Mouse (Mus musculus) CH12.LX (cell line): ENCODE data around the gene Nhlrc4. TPM values are rescaled to one million over a fixed set of nuclear protein-coding genes. Genes with fewer than 3 reads are reported as not detected.

Experiments
- DNase-seq: peaks from one replicate; pipeline ENCODE4 v3.0.0-alpha.2; 2013; ENCODE audit errors: extremely low read depth
- H3K27ac ChIP-seq: 2 replicates; pipeline ENCODE4 v1.5.1; 2012; ENCODE audit warnings: low read depth, mild to moderate bottlenecking, control low read depth, moderate library complexity; ENCODE audit not compliant: insufficient read depth
- H3K27me3 ChIP-seq: replicated peaks from 2 replicates; pipeline ENCODE3; 2012; ENCODE audit warnings: inconsistent platforms
- H3K36me3 ChIP-seq, 2 experiments: replicated peaks in 1 of 2; 2 replicates each; pipeline versions ENCODE3 to v1.6.1; 2012; ENCODE audit warnings: inconsistent platforms in 1 of 2, low read length in 1 of 2, mild to moderate bottlenecking in 1 of 2, mixed read lengths in 1 of 2, moderate library complexity in 1 of 2; ENCODE audit not compliant: control insufficient read depth in 1 of 2, insufficient read depth in 1 of 2
- H3K4me1 ChIP-seq, 2 experiments: 2 replicates each; pipeline ENCODE4 v1.6.1; 2012; ENCODE audit warnings: inconsistent platforms in 1 of 2, moderate library complexity in 1 of 2; ENCODE audit not compliant: insufficient read depth in 2 of 2, control insufficient read depth in 1 of 2
- H3K4me2 ChIP-seq: 2 replicates; pipeline ENCODE4 v1.6.1; 2012; ENCODE audit warnings: low read depth, mild to moderate bottlenecking, control low read depth; ENCODE audit not compliant: poor library complexity, insufficient read depth, severe bottlenecking
- H3K4me3 ChIP-seq, 3 experiments: fragments of 150-350 bp in 1 of 3; sonication (generic) in 1 of 3; replicated peaks in 1 of 3; 2 replicates each; pipeline versions ENCODE3 to v1.5.1; 2011 to 2012; ENCODE audit warnings: low read depth in 2 of 3, low read length in 2 of 3, mild to moderate bottlenecking in 2 of 3, moderate library complexity in 2 of 3, control low read depth in 1 of 3, improper control_type of control experiment in 1 of 3, inconsistent platforms in 1 of 3, mixed read lengths in 1 of 3; ENCODE audit not compliant: poor library complexity in 1 of 3
- H3K79me2 ChIP-seq: replicated peaks from 2 replicates; pipeline ENCODE4 v1.6.1; 2012; ENCODE audit warnings: mild to moderate bottlenecking, moderate library complexity; ENCODE audit not compliant: control insufficient read depth, poor library complexity, insufficient read depth, severe bottlenecking; ENCODE audit errors: extremely low read depth
- H3K9ac ChIP-seq: 2 replicates; pipeline ENCODE4 v1.6.1; 2012; ENCODE audit warnings: low read depth, mild to moderate bottlenecking, control low read depth, moderate library complexity; ENCODE audit not compliant: insufficient read depth
- H3K9me3 ChIP-seq: replicated peaks from 2 replicates; pipeline ENCODE3; 2012; ENCODE audit warnings: low read length, inconsistent platforms, mixed read lengths
- CHD1 ChIP-seq: IDR thresholded peaks from 2 replicates; pipeline ENCODE4 v1.6.1; 2012; ENCODE audit warnings: low read depth, low read length, improper control_type of control experiment, inconsistent platforms
- CTCF ChIP-seq, 2 experiments: IDR thresholded peaks in 1 of 2; conservative IDR thresholded peaks in 1 of 2; 2 replicates each; pipeline ENCODE4 v1.5.1; 2011 to 2012; ENCODE audit warnings: low read depth in 2 of 2, low read length in 2 of 2, improper control_type of control experiment in 1 of 2, inconsistent platforms in 1 of 2, mild to moderate bottlenecking in 1 of 2, moderate library complexity in 1 of 2
- E2F4 ChIP-seq: IDR thresholded peaks from 2 replicates; pipeline ENCODE4 v1.6.1; 2011; ENCODE audit warnings: low read depth, low read length, improper control_type of control experiment; ENCODE audit not compliant: insufficient replicate concordance
- ELF1 ChIP-seq: IDR thresholded peaks from 2 replicates; pipeline ENCODE4 v1.6.1; 2014; ENCODE audit warnings: low read depth, mild to moderate bottlenecking, inconsistent platforms, low read length, improper control_type of control experiment
- EP300 ChIP-seq: IDR thresholded peaks from 2 replicates; pipeline ENCODE4 v1.6.1; 2011; ENCODE audit warnings: low read length, improper control_type of control experiment
- JUN ChIP-seq: IDR thresholded peaks from 2 replicates; pipeline ENCODE4 v1.6.1; 2011; ENCODE audit warnings: low read depth, mild to moderate bottlenecking, low read length, improper control_type of control experiment, moderate library complexity; ENCODE audit not compliant: insufficient read depth
- KAT2A ChIP-seq: IDR thresholded peaks from 2 replicates; pipeline ENCODE4 v1.6.1; 2012; ENCODE audit warnings: low read length, improper control_type of control experiment, inconsistent platforms; ENCODE audit not compliant: insufficient replicate concordance
- MAX ChIP-seq: IDR thresholded peaks from 2 replicates; pipeline ENCODE4 v1.6.1; 2011; ENCODE audit warnings: low read length, improper control_type of control experiment
- MAZ ChIP-seq: IDR thresholded peaks from 2 replicates; pipeline ENCODE4 v1.6.1; 2012; ENCODE audit warnings: low read depth, mild to moderate bottlenecking, inconsistent platforms, low read length, improper control_type of control experiment, moderate library complexity
- MXI1 ChIP-seq: IDR thresholded peaks from 2 replicates; pipeline ENCODE4 v1.6.1; 2011; ENCODE audit warnings: mild to moderate bottlenecking, low read depth, low read length, improper control_type of control experiment
- MYC ChIP-seq: IDR thresholded peaks from 2 replicates; pipeline ENCODE4 v1.6.1; 2011; ENCODE audit warnings: low read depth, mild to moderate bottlenecking, improper control_type of control experiment, low read length
- NELFE ChIP-seq: IDR thresholded peaks from 2 replicates; pipeline ENCODE4 v1.6.1; 2011; ENCODE audit warnings: low read depth, low read length, improper control_type of control experiment
- POLR2A ChIP-seq: IDR thresholded peaks from 2 replicates; pipeline ENCODE4 v1.6.1; 2011; ENCODE audit warnings: low read depth, mild to moderate bottlenecking, improper control_type of control experiment, low read length
- POLR2AphosphoS2 ChIP-seq: IDR thresholded peaks from 2 replicates; pipeline ENCODE4 v1.6.1; 2011; ENCODE audit warnings: low read depth, low read length, improper control_type of control experiment
- RAD21 ChIP-seq: IDR thresholded peaks from 2 replicates; pipeline ENCODE4 v1.6.1; 2011; ENCODE audit warnings: low read depth, mild to moderate bottlenecking, low read length, improper control_type of control experiment, moderate library complexity
- RCOR1 ChIP-seq: conservative IDR thresholded peaks from 2 replicates; pipeline ENCODE4 v1.6.1; 2012; ENCODE audit warnings: low read depth, mild to moderate bottlenecking, inconsistent platforms, low read length, improper control_type of control experiment
- SMC3 ChIP-seq: IDR thresholded peaks from 2 replicates; pipeline ENCODE4 v1.6.1; 2011; ENCODE audit warnings: low read depth, low read length, improper control_type of control experiment
- TBP ChIP-seq: conservative IDR thresholded peaks from 2 replicates; pipeline ENCODE4 v1.6.1; 2011; ENCODE audit warnings: low read depth, low read length, improper control_type of control experiment
- USF1 ChIP-seq: IDR thresholded peaks from 2 replicates; pipeline ENCODE4 v1.6.1; 2014; ENCODE audit warnings: low read depth, mild to moderate bottlenecking, inconsistent platforms, low read length, improper control_type of control experiment
- ZKSCAN1 ChIP-seq: IDR thresholded peaks from 2 replicates; pipeline ENCODE4 v1.6.1; 2012; ENCODE audit warnings: low read depth, inconsistent platforms, low read length, improper control_type of control experiment, borderline replicate concordance
- ZMIZ1 ChIP-seq: IDR thresholded peaks from 2 replicates; pipeline ENCODE4 v1.6.1; 2012; ENCODE audit warnings: low read depth, mild to moderate bottlenecking, inconsistent platforms, low read length, improper control_type of control experiment
- ZNF384 ChIP-seq: IDR thresholded peaks from 2 replicates; pipeline ENCODE4 v1.6.1; 2012; ENCODE audit warnings: low read depth, low read length, improper control_type of control experiment, inconsistent platforms
- dilution Hi-C: fragments of 300-500 bp; cut with MboI; formaldehyde crosslinking; loops from 2 replicates; pipeline ENCODE4 v1.14.3; 2020; ENCODE audit warnings: low sequenced_read_pairs; ENCODE audit not compliant: extremely low pct_unique_long_range_greater_than_20kb, extremely low pct_ligation_motif_present
- in situ Hi-C: fragments of 300-500 bp; cut with MboI; formaldehyde crosslinking; loops from 3 replicates; pipeline ENCODE4 v1.14.3; 2019; ENCODE audit warnings: low sequenced_read_pairs, low pct_ligation_motif_present, low pct_unique_long_range_greater_than_20kb, mixed read lengths
- polyA plus RNA-seq: library from polyadenylated mRNA; unstranded; fragments of >175 nt; gene quantifications from 2 replicates; pipeline ENCODE4 v1.2.1, GENCODE M21; 2012; ENCODE audit warnings: low read depth; ENCODE audit not compliant: insufficient read length
- total RNA-seq, 2 experiments: library from RNA; depleted of rRNA; stranded (reverse); fragments of 300-350 nt in 1 of 2; fragments of >200 nt in 1 of 2; gene quantifications; 2 replicates each; pipeline ENCODE4 v1.2.3; 2012 to 2014

Gene Nhlrc4
- total and polyA plus RNA-seq, 3 experiments: not detected

GRCm38 (mm10) chr17:25982913-25983312, 38.2 kb upstream of the Nhlrc4 start:
- Histone ChIP-seq H3K79me2 (peaks cover 4% of the 10 kb centered on the region), H3K4me1 (peaks cover 18 to 64% of the 10 kb centered on the region in 2 experiments), H3K27ac (no peak overlapping the region), H3K4me3 (no peak overlapping the region), H3K4me2 (no peak overlapping the region), H3K27me3 (no peaks in the 10 kb centered on the region), H3K9ac (no peak overlapping the region), H3K9me3 (no peaks in the 10 kb centered on the region), H3K36me3 (peaks cover 0 to 32% of the 10 kb centered on the region in 2 experiments)
- no peak for DNase-seq
- in situ Hi-C loops (no loop called here), dilution Hi-C loops (no loop called here)
- TF ChIP-seq ZNF384 (no peak), EP300 (no peak), NELFE (no peak), RCOR1 (no peak), ZKSCAN1 (no peak), CTCF (conservative IDR thresholded peaks at IDR 0.05 in 1 of 2, IDR thresholded peaks at IDR 0.05 in 1 of 2; ENCODE audit: low read depth in 2 of 2, low read length in 2 of 2) (no peak), TBP (no peak), USF1 (no peak), KAT2A (no peak), MYC (no peak), SMC3 (no peak), MAZ (no peak), MXI1 (no peak), ZMIZ1 (no peak), POLR2A (no peak), ELF1 (no peak), RAD21 (no peak)

- no peaks in the 10 kb centered on the region for H3K27me3 ChIP-seq
- no peaks in the 10 kb centered on the region for H3K9me3 ChIP-seq
- peaks cover 0 to 29% of the 10 kb centered on the region in 2 experiments for H3K36me3 ChIP-seq
- dilution Hi-C loops: no loop called here
- in situ Hi-C loops: no loop called here
- H3K4me3 ChIP-seq: no peak overlapping the region
- H3K4me2 ChIP-seq: no peak overlapping the region
- no peak for DNase-seq
- H3K4me1 ChIP-seq: peaks cover 22 to 81% of the 10 kb centered on the region in 2 experiments
- H3K79me2 ChIP-seq: peaks cover 4% of the 10 kb centered on the region
- no peak overlapping the region for H3K9ac ChIP-seq
- no peak overlapping the region for H3K27ac ChIP-seq
- no peak for TF ChIP-seq POLR2A
- no peak for TF ChIP-seq E2F4
- no peak for TF ChIP-seq JUN
- no peak for TF ChIP-seq POLR2AphosphoS2
- no peak for TF ChIP-seq MAX
- TF ChIP-seq CHD1: no peak
- TF ChIP-seq ZMIZ1: no peak
- TF ChIP-seq MYC: no peak
- no peak for TF ChIP-seq MAZ
- no peak for TF ChIP-seq RCOR1
Measured at GRCm38 (mm10) chr17:25980854-25981253, 36.1 kb upstream of the Nhlrc4 start.
